22 mouse cellular contexts compared by ENCODE assay signal in the genomic region with DNA sequence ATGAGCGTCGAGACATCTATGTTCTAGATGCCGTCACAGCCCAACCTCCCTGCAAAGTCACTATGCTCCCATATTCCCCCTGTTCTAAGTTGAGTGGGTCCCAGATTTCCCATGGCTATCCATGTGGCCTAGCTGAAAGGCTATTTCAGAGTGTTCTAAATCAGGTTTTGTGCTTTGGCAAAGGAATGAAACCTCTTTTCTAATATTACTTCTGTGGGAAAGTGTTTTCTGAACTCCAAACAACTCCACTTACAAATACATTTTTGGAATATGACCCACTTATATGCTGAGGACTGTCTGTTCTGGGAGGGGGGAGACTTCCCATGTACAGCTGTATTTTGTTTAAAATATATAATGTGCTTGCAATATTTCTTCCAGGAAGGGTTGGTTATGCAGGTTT. TPM values are rescaled to one million over a fixed set of nuclear protein-coding genes. Genes with fewer than 3 reads are reported as not detected.
DNase-seq lines count a peak whose midpoint lies in the region; ATAC-seq and TF ChIP-seq lines count a peak whose summit lies in the region.
"Had no signal": no experiment of that assay in that cellular context is flagged by ENCODE, and none has a peak within 500 bp of the region (broad histone marks: within the 10 kb centered on the region; RNA-seq: fewer than 3 reads in every experiment).

No protein-coding gene starts in this region.

- peak; percentile 82 for ATAC-seq in frontal cortex, adult (ENCODE audit: low TSS enrichment)
- ATAC-seq: activated CD4-positive, CD25-positive, alpha-beta regulatory T cell, adult 4 months; CD4-positive, CD25-positive, alpha-beta regulatory T cell, adult 4 months; Patski had no signal

- intact Hi-C loops in left cerebral cortex, adult 2 months (cut with DNase I): loop anchor here (2.0 kb wide), 1 partner anchor 41 kb away; no protein-coding TSS in a partner anchor
- intact Hi-C loops in left cerebral cortex, postnatal 36 days (cut with DNase I): no loop called here
- intact Hi-C loops in gastrocnemius, postnatal 36 days (cut with DNase I): no loop called here

- peak overlapping the region; percentile 57; the same call in 1 of the 2 replicates for H3K27ac ChIP-seq in left cerebral cortex, adult 2 months

- no peak for TF ChIP-seq CTCF in left cerebral cortex, adult 2 months (IDR thresholded peaks at IDR 0.05)

- no peak for DNase-seq in frontal cortex, postnatal 25 days (ENCODE audit: low spot score in 2 of 2)
- no peak for DNase-seq in left cerebral cortex, adult 2 months (ENCODE audit: extremely low spot score in 1 of 2, low spot score in 2 of 2)
- DNase-seq in left cerebral cortex, postnatal 36 days (ENCODE audit: low spot score in 2 of 2): no peak
- DNase-seq in brain, adult 2 months (ENCODE audit: low read depth, low spot score): peak; percentile 47
- DNase-seq in telencephalon, adult 2 months (ENCODE audit: low read depth, low spot score): peak; percentile 62
- DNase-seq in thymus, postnatal 4 days: no peak
- DNase-seq in gastrocnemius, postnatal 36 days: no peak
- DNase-seq: adrenal gland, adult 2 months; adrenal gland, adult 8-10 months; adrenal gland, postnatal 10 days; adrenal gland, postnatal 14 days; adrenal gland, postnatal 25 days; adrenal gland, postnatal 36 days; B cell, adult 2 months; cerebellum, adult 11 months; cerebellum, adult 11-12 months; cerebellum, adult 18-20 months had no signal

- H3K4me3 ChIP-seq in left cerebral cortex, adult 2 months: no peak overlapping the region

RNA-seq across cellular contexts. Expression of a gene that starts 9.4 kb away (rescaled TPM):
- 100 to 1,000 TPM; 176 to 182 TPM for total RNA-seq in left cerebral cortex, adult 2 months (2021)
- 100 to 1,000 TPM; 172 to 186 TPM for total RNA-seq in left cerebral cortex, postnatal 36 days (2021)
- 10 to 100 TPM; 45.3 to 46.6 TPM for total RNA-seq in gastrocnemius, postnatal 36 days (2021)
- total RNA-seq: MEL had no signal

Comparison
In these comparisons a context has a peak if more than half of its experiments do, and no peak if none do; other contexts are left out.
1. DNase-seq: peak in brain, adult 2 months (single experiment) and telencephalon, adult 2 months (single experiment); none in frontal cortex, postnatal 25 days (0 of 2), left cerebral cortex, adult 2 months (0 of 2), left cerebral cortex, postnatal 36 days (0 of 2), thymus, postnatal 4 days (single experiment) and gastrocnemius, postnatal 36 days (0 of 2).